In the genomic region with DNA sequence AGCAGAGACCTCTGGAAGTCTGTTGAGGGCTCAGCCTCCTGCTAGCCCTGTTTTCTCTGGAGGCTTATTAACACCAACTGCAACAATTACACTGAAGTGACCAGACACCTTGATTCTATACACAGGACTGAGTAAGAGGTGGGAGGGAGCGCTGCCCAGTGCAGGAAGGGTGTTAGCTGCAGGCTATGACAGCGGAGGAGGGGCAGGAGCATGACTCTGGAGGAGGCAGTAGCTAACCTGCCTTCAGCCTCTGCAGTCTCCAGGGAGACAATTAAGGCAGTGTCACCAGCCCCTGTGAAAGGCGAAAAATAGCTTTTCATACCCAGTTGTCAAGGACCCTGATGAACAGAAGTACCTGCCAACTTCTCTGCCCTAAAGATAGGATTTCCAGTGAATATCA, we compare ENCODE assay signal across 12 mouse cellular contexts.
DNase-seq lines count a peak whose midpoint lies in the region; ATAC-seq and TF ChIP-seq lines count a peak whose summit lies in the region.
"Had no signal": no experiment of that assay in that cellular context is flagged by ENCODE, and none has a peak within 500 bp of the region (broad histone marks: within the 10 kb centered on the region; RNA-seq: fewer than 3 reads in every experiment).

No protein-coding gene starts in this region.

- no peak for TF ChIP-seq CTCF in brain, embryonic 14.5 days (IDR thresholded peaks at IDR 0.05; ENCODE audit: borderline replicate concordance, extremely low read depth, insufficient read depth, insufficient read length)

- H3K9ac ChIP-seq in embryonic facial prominence, embryonic 11.5 days (replicated peaks; ENCODE audit: low read length), result no peak overlapping the region
- no peak overlapping the region for H3K9ac ChIP-seq in hindbrain, embryonic 13.5 days
- H3K9ac ChIP-seq in hindbrain, embryonic 15.5 days, result no peak overlapping the region

- H3K4me2 ChIP-seq in embryonic facial prominence, embryonic 11.5 days (ENCODE audit: low read depth, low read length), result no peak overlapping the region
- H3K4me2 ChIP-seq in hindbrain, embryonic 13.5 days, result no peak overlapping the region
- no peak overlapping the region for H3K4me2 ChIP-seq in hindbrain, embryonic 15.5 days
- H3K4me2 ChIP-seq: liver, embryonic 11.5 days had no signal

- no peaks in the 10 kb centered on the region for H3K36me3 ChIP-seq in embryonic facial prominence, embryonic 11.5 days (replicated peaks; ENCODE audit: control insufficient read depth, insufficient read depth, low read depth, low read length)
- no peaks in the 10 kb centered on the region for H3K36me3 ChIP-seq in embryonic facial prominence, embryonic 10.5 days (replicated peaks)
- no peaks in the 10 kb centered on the region for H3K36me3 ChIP-seq in hindbrain, embryonic 13.5 days
- no peaks in the 10 kb centered on the region for H3K36me3 ChIP-seq in hindbrain, embryonic 10.5 days
- H3K36me3 ChIP-seq in hindbrain, embryonic 15.5 days, result no peaks in the 10 kb centered on the region

- no peak for DNase-seq in embryonic facial prominence, embryonic 11.5 days (ENCODE audit: low spot score)
- no peak for DNase-seq in embryonic facial prominence, embryonic 10.5 days (ENCODE audit: low spot score)
- no peak for DNase-seq in hindbrain, embryonic 10.5 days (ENCODE audit: low spot score)
- DNase-seq in brain, embryonic 14.5 days (ENCODE audit: low read depth), result peak; percentile 67
- DNase-seq: B cell, adult 2 months; thymus, postnatal 36 days had no signal

- no peak overlapping the region for H3K27ac ChIP-seq in embryonic facial prominence, embryonic 11.5 days (replicated peaks; ENCODE audit: low read depth, low read length)
- no peak overlapping the region for H3K27ac ChIP-seq in embryonic facial prominence, embryonic 10.5 days (replicated peaks)
- H3K27ac ChIP-seq in hindbrain, embryonic 13.5 days, result peak overlapping the region; percentile 48
- no peak overlapping the region for H3K27ac ChIP-seq in hindbrain, embryonic 10.5 days
- H3K27ac ChIP-seq in hindbrain, embryonic 15.5 days (replicated peaks), result no peak overlapping the region

- no peaks in the 10 kb centered on the region for H3K9me3 ChIP-seq in embryonic facial prominence, embryonic 11.5 days (replicated peaks; ENCODE audit: control insufficient read depth, low read length)
- no peaks in the 10 kb centered on the region for H3K9me3 ChIP-seq in embryonic facial prominence, embryonic 10.5 days
- H3K9me3 ChIP-seq in hindbrain, embryonic 13.5 days, result 0 out of 2 replicates have a peak, but pooled peaks cover 3% of the 10 kb centered on the region
- no peaks in the 10 kb centered on the region for H3K9me3 ChIP-seq in hindbrain, embryonic 10.5 days
- H3K9me3 ChIP-seq in hindbrain, embryonic 15.5 days, result no peaks in the 10 kb centered on the region

- no peak for TF ChIP-seq POLR2A in brain, embryonic 14.5 days (IDR thresholded peaks at IDR 0.05; ENCODE audit: borderline replicate concordance, extremely low read depth, insufficient read depth, insufficient read length, poor library complexity, severe bottlenecking)

- no peaks in the 10 kb centered on the region for H3K4me1 ChIP-seq in embryonic facial prominence, embryonic 11.5 days (ENCODE audit: control insufficient read depth, insufficient read depth, low read length)
- H3K4me1 ChIP-seq in embryonic facial prominence, embryonic 10.5 days, result peaks cover 7% of the 10 kb centered on the region
- H3K4me1 ChIP-seq in hindbrain, embryonic 13.5 days (replicated peaks), result peaks cover 10% of the 10 kb centered on the region
- peaks cover 11% of the 10 kb centered on the region for H3K4me1 ChIP-seq in hindbrain, embryonic 10.5 days (replicated peaks)
- 0 out of 2 replicates have a peak, but pooled peaks cover 4% of the 10 kb centered on the region for H3K4me1 ChIP-seq in hindbrain, embryonic 15.5 days (replicated peaks)

- no peak overlapping the region for H3K4me3 ChIP-seq in embryonic facial prominence, embryonic 11.5 days (ENCODE audit: low read depth, low read length)
- no peak overlapping the region for H3K4me3 ChIP-seq in embryonic facial prominence, embryonic 10.5 days
- H3K4me3 ChIP-seq in hindbrain, embryonic 13.5 days, result no peak overlapping the region
- no peak overlapping the region for H3K4me3 ChIP-seq in hindbrain, embryonic 10.5 days
- H3K4me3 ChIP-seq in hindbrain, embryonic 15.5 days, result no peak overlapping the region

- WGBS in embryonic facial prominence, embryonic 11.5 days, result 27% methylated on average over 3 of the region's 3 CpGs
- 28% methylated on average over 3 of the region's 3 CpGs for WGBS in embryonic facial prominence, embryonic 10.5 days
- 49% methylated on average over 3 of the region's 3 CpGs for WGBS in hindbrain, embryonic 13.5 days
- WGBS in hindbrain, embryonic 10.5 days, result 37% methylated on average over 3 of the region's 3 CpGs
- WGBS in hindbrain, embryonic 15.5 days, result 43% methylated on average over 3 of the region's 3 CpGs

- ATAC-seq in embryonic facial prominence, embryonic 11.5 days (replicated peaks; ENCODE audit: insufficient number of reproducible peaks, low FRiP score, low TSS enrichment, low read depth), result 0 out of 2 replicates have a peak, but pooled peaks have one; percentile 44
- no peak for ATAC-seq in hindbrain, embryonic 13.5 days (ENCODE audit: low FRiP score)
- ATAC-seq in hindbrain, embryonic 15.5 days (ENCODE audit: low FRiP score, low read depth), result peak; percentile 27; the same call in 1 of the 2 replicates
- ATAC-seq in megakaryocyte progenitor cell, adult 5-6 weeks (replicated peaks; ENCODE audit: poor library complexity), result no peak
- no peak for ATAC-seq in erythroblast, adult 5-6 weeks (replicated peaks; ENCODE audit: low FRiP score, poor library complexity, severe bottlenecking)
- ATAC-seq: intestine, embryonic 16.5 days had no signal

- H3K27me3 ChIP-seq in embryonic facial prominence, embryonic 11.5 days (ENCODE audit: control insufficient read depth, insufficient read depth, low read length), result no peaks in the 10 kb centered on the region
- no peaks in the 10 kb centered on the region for H3K27me3 ChIP-seq in embryonic facial prominence, embryonic 10.5 days (replicated peaks; ENCODE audit: low read depth, poor library complexity, severe bottlenecking)
- no peaks in the 10 kb centered on the region for H3K27me3 ChIP-seq in hindbrain, embryonic 13.5 days
- H3K27me3 ChIP-seq in hindbrain, embryonic 10.5 days (ENCODE audit: insufficient read depth, poor library complexity, severe bottlenecking), result no peaks in the 10 kb centered on the region
- H3K27me3 ChIP-seq in hindbrain, embryonic 15.5 days, result no peaks in the 10 kb centered on the region

Comparison
In these comparisons a context has a peak if more than half of its experiments do, and no peak if none do; other contexts are left out.
1. ATAC-seq: peak in embryonic facial prominence, embryonic 11.5 days (single experiment) and hindbrain, embryonic 15.5 days (single experiment); none in hindbrain, embryonic 13.5 days (single experiment), megakaryocyte progenitor cell, adult 5-6 weeks (single experiment) and erythroblast, adult 5-6 weeks (single experiment).